Mouse (Mus musculus): ENCODE results near the gene Prr14l.
"Not testable (repeated sequence)": the region's sequence is repeated elsewhere in the genome, so short reads cannot be mapped to it uniquely, and the experiment has no call there.

Prr14l gene

GRCm38 (mm10) chr5:32853731-32854507 is at the start of gene Prr14l:
Gene Prr14l, minus strand, starts transcription at chr5:32854256.
- DNase-seq (ENCODE audit: low spot score) = peak; percentile 98

- no peak for DNase-seq (ENCODE audit: low spot score)
Observed at GRCm38 (mm10) chr5:32886739-32887138, 32.7 kb upstream of the Prr14l start.

- no peak for DNase-seq (ENCODE audit: low spot score)
Observed at GRCm38 (mm10) chr5:32872346-32872745, 18.3 kb upstream of the Prr14l start.

- no peak for DNase-seq (ENCODE audit: low spot score)
Observed at GRCm38 (mm10) chr5:32869389-32870024, 15.5 kb upstream of the Prr14l start.

GRCm38 (mm10) chr5:32863253-32864228 is 9.5 kb upstream of the Prr14l start, which contains the start of gene Depdc5:
Gene Depdc5, plus strand, starts transcription at chr5:32863701.
- peak; percentile 73 for DNase-seq (ENCODE audit: low spot score)

- DNase-seq (ENCODE audit: low spot score) = no peak
Observed at GRCm38 (mm10) chr5:32862469-32863132, 8.5 kb upstream of the Prr14l start.

- DNase-seq (ENCODE audit: low spot score) = no peak
Observed at GRCm38 (mm10) chr5:32861082-32861481, 7.0 kb upstream of the Prr14l start.

- DNase-seq (ENCODE audit: low spot score) = no peak
Observed at GRCm38 (mm10) chr5:32857781-32858220, 3.7 kb upstream of the Prr14l start.

- not testable (repeated sequence) for DNase-seq (ENCODE audit: low spot score)
Observed at GRCm38 (mm10) chr5:32855274-32855673, 1.2 kb upstream of the Prr14l start.

- no peak for DNase-seq (ENCODE audit: low spot score)
Observed at GRCm38 (mm10) chr5:32854818-32855217, 762 bp upstream of the Prr14l start.

GRCm38 (mm10) chr5:32852026-32852425 is 2.0 kb downstream of the Prr14l start:
- no peak for DNase-seq (ENCODE audit: low spot score)

- DNase-seq (ENCODE audit: low spot score) = not testable (repeated sequence)
Observed at GRCm38 (mm10) chr5:32849580-32849979, 4.5 kb downstream of the Prr14l start.

- no peak for DNase-seq (ENCODE audit: low spot score)
Observed at GRCm38 (mm10) chr5:32849178-32849577, 4.9 kb downstream of the Prr14l start.

- no peak for DNase-seq (ENCODE audit: low spot score)
Observed at GRCm38 (mm10) chr5:32840029-32840428, 14.0 kb downstream of the Prr14l start.

GRCm38 (mm10) chr5:32836976-32837375 is 17.1 kb downstream of the Prr14l start:
- DNase-seq (ENCODE audit: low spot score) = no peak

GRCm38 (mm10) chr5:32834497-32834896 is 19.6 kb downstream of the Prr14l start:
- no peak for DNase-seq (ENCODE audit: low spot score)

GRCm38 (mm10) chr5:32830054-32830453 is 24.0 kb downstream of the Prr14l start:
- DNase-seq (ENCODE audit: low spot score) = no peak

GRCm38 (mm10) chr5:32828766-32829165 is 25.3 kb downstream of the Prr14l start:
- DNase-seq (ENCODE audit: low spot score) = not testable (repeated sequence)

- DNase-seq (ENCODE audit: low spot score) = no peak
Observed at GRCm38 (mm10) chr5:32827009-32827408, 27.0 kb downstream of the Prr14l start, which contains the start of gene Gm20671. Gene Gm20671, minus strand, starts transcription at chr5:32827109.

GRCm38 (mm10) chr5:32820471-32820870 is 33.6 kb downstream of the Prr14l start:
- DNase-seq (ENCODE audit: low spot score) = no peak

GRCm38 (mm10) chr5:32815396-32815795 is 38.7 kb downstream of the Prr14l start:
- no peak for DNase-seq (ENCODE audit: low spot score)

All from urinary bladder, postnatal 10 days (tissue).